Mouse (Mus musculus): ENCODE data around the gene Frmd5. TPM values are rescaled to one million over a fixed set of nuclear protein-coding genes. Genes with fewer than 3 reads are reported as not detected.

The Frmd5 gene
- polyA plus RNA-seq, 1 experiment from 2014 or later = 3.3 TPM

- H3K4me1 ChIP-seq (replicated peaks; ENCODE audit: control insufficient read depth, insufficient read depth, low read length) = 0 out of 2 replicates have a peak, but pooled peaks cover 6% of the 10 kb centered on the region
- no peak overlapping the region for H3K4me3 ChIP-seq (ENCODE audit: low read depth, low read length)
- no peak overlapping the region for H3K27ac ChIP-seq (ENCODE audit: low read depth)
- H3K27me3 ChIP-seq (replicated peaks; ENCODE audit: control insufficient read depth, insufficient read depth, low read length) = no peaks in the 10 kb centered on the region
- no peak overlapping the region for H3K9ac ChIP-seq (ENCODE audit: low read length)
- ATAC-seq (replicated peaks; ENCODE audit: low FRiP score, low TSS enrichment, low read depth) = no peak
- 87% methylated on average over 2 of the region's 2 CpGs for WGBS
- H3K9me3 ChIP-seq (ENCODE audit: control insufficient read depth, low read length) = no peaks in the 10 kb centered on the region
- no peak for DNase-seq (ENCODE audit: low spot score)
- H3K4me2 ChIP-seq (ENCODE audit: low read length) = no peak overlapping the region
- no peaks in the 10 kb centered on the region for H3K36me3 ChIP-seq (ENCODE audit: control insufficient read depth, insufficient read depth, low read length)
Measured at GRCm38 (mm10) chr2:121788415-121788814, 18.5 kb downstream of the Frmd5 start.

GRCm38 (mm10) chr2:121787767-121788166 lies 19.1 kb downstream of the Frmd5 start:
- ATAC-seq (replicated peaks; ENCODE audit: low FRiP score, low TSS enrichment, low read depth) = peak; percentile 64
- no peak for DNase-seq (ENCODE audit: low spot score)
- 0 out of 2 replicates have a peak, but pooled peaks cover 6% of the 10 kb centered on the region for H3K4me1 ChIP-seq (replicated peaks; ENCODE audit: control insufficient read depth, insufficient read depth, low read length)
- no peak overlapping the region for H3K4me2 ChIP-seq (ENCODE audit: low read length)
- H3K9ac ChIP-seq (ENCODE audit: low read length) = no peak overlapping the region
- H3K27me3 ChIP-seq (replicated peaks; ENCODE audit: control insufficient read depth, insufficient read depth, low read length) = no peaks in the 10 kb centered on the region
- WGBS = 52% methylated on average over 13 of the region's 13 CpGs
- H3K36me3 ChIP-seq (ENCODE audit: control insufficient read depth, insufficient read depth, low read length) = no peaks in the 10 kb centered on the region
- H3K9me3 ChIP-seq (ENCODE audit: control insufficient read depth, low read length) = no peaks in the 10 kb centered on the region
- H3K27ac ChIP-seq (ENCODE audit: low read depth) = no peak overlapping the region
- no peak overlapping the region for H3K4me3 ChIP-seq (ENCODE audit: low read depth, low read length)

- Histone ChIP-seq H3K4me1 (replicated peaks; ENCODE audit: control insufficient read depth, insufficient read depth, low read length) (0 out of 2 replicates have a peak, but pooled peaks cover 6% of the 10 kb centered on the region), H3K9ac (ENCODE audit: low read length) (no peak overlapping the region), H3K4me3 (ENCODE audit: low read depth, low read length) (no peak overlapping the region), H3K9me3 (ENCODE audit: control insufficient read depth, low read length) (no peaks in the 10 kb centered on the region), H3K27me3 (replicated peaks; ENCODE audit: control insufficient read depth, insufficient read depth, low read length) (no peaks in the 10 kb centered on the region), H3K27ac (ENCODE audit: low read depth) (no peak overlapping the region), H3K4me2 (ENCODE audit: low read length) (no peak overlapping the region), H3K36me3 (ENCODE audit: control insufficient read depth, insufficient read depth, low read length) (no peaks in the 10 kb centered on the region)
- 36% methylated on average over 7 of the region's 7 CpGs for WGBS
- DNase-seq (ENCODE audit: low spot score) (no peak), ATAC-seq (replicated peaks; ENCODE audit: low FRiP score, low TSS enrichment, low read depth) (no peak)
Measured at GRCm38 (mm10) chr2:121787271-121787670, 19.6 kb downstream of the Frmd5 start.

GRCm38 (mm10) chr2:121776219-121776618 lies 30.7 kb downstream of the Frmd5 start:
- WGBS = 79% methylated on average over 7 of the region's 7 CpGs
- H3K4me3 ChIP-seq (ENCODE audit: low read depth, low read length) = no peak overlapping the region
- ATAC-seq (replicated peaks; ENCODE audit: low FRiP score, low TSS enrichment, low read depth) (no peak), DNase-seq (ENCODE audit: low spot score) (no peak)
- no peaks in the 10 kb centered on the region for H3K27me3 ChIP-seq (replicated peaks; ENCODE audit: control insufficient read depth, insufficient read depth, low read length)
- no peak overlapping the region for H3K9ac ChIP-seq (ENCODE audit: low read length)
- H3K4me2 ChIP-seq (ENCODE audit: low read length) = no peak overlapping the region
- no peaks in the 10 kb centered on the region for H3K36me3 ChIP-seq (ENCODE audit: control insufficient read depth, insufficient read depth, low read length)
- H3K4me1 ChIP-seq (replicated peaks; ENCODE audit: control insufficient read depth, insufficient read depth, low read length) = no peaks in the 10 kb centered on the region
- H3K27ac ChIP-seq (ENCODE audit: low read depth) = no peak overlapping the region
- no peaks in the 10 kb centered on the region for H3K9me3 ChIP-seq (ENCODE audit: control insufficient read depth, low read length)

- DNase-seq (ENCODE audit: low spot score) (no peak), ATAC-seq (replicated peaks; ENCODE audit: low FRiP score, low TSS enrichment, low read depth) (no peak)
- Histone ChIP-seq H3K27ac (ENCODE audit: low read depth) (no peak overlapping the region), H3K4me2 (ENCODE audit: low read length) (no peak overlapping the region), H3K36me3 (ENCODE audit: control insufficient read depth, insufficient read depth, low read length) (no peaks in the 10 kb centered on the region), H3K9ac (ENCODE audit: low read length) (no peak overlapping the region), H3K4me1 (replicated peaks; ENCODE audit: control insufficient read depth, insufficient read depth, low read length) (no peaks in the 10 kb centered on the region), H3K9me3 (ENCODE audit: control insufficient read depth, low read length) (no peaks in the 10 kb centered on the region), H3K4me3 (ENCODE audit: low read depth, low read length) (no peak overlapping the region), H3K27me3 (replicated peaks; ENCODE audit: control insufficient read depth, insufficient read depth, low read length) (no peaks in the 10 kb centered on the region)
- whole genome bisulfite sequencing = 86% methylated on average over 5 of the region's 5 CpGs
Measured at GRCm38 (mm10) chr2:121764851-121765250, 42.0 kb downstream of the Frmd5 start.

GRCm38 (mm10) chr2:121761861-121762260 lies 45.0 kb downstream of the Frmd5 start:
- DNase-seq (ENCODE audit: low spot score) = no peak
- Histone ChIP-seq H3K27ac (ENCODE audit: low read depth) (no peak overlapping the region), H3K4me1 (replicated peaks; ENCODE audit: control insufficient read depth, insufficient read depth, low read length) (no peaks in the 10 kb centered on the region), H3K36me3 (ENCODE audit: control insufficient read depth, insufficient read depth, low read length) (no peaks in the 10 kb centered on the region), H3K4me2 (ENCODE audit: low read length) (no peak overlapping the region), H3K9me3 (ENCODE audit: control insufficient read depth, low read length) (no peaks in the 10 kb centered on the region), H3K9ac (ENCODE audit: low read length) (no peak overlapping the region), H3K4me3 (ENCODE audit: low read depth, low read length) (no peak overlapping the region), H3K27me3 (replicated peaks; ENCODE audit: control insufficient read depth, insufficient read depth, low read length) (no peaks in the 10 kb centered on the region)
- 90% methylated on average over 5 of the region's 5 CpGs for WGBS
- no peak for ATAC-seq (replicated peaks; ENCODE audit: low FRiP score, low TSS enrichment, low read depth)

- DNase-seq (ENCODE audit: low spot score) (no peak), ATAC-seq (replicated peaks; ENCODE audit: low FRiP score, low TSS enrichment, low read depth) (no peak)
- H3K36me3 ChIP-seq (ENCODE audit: control insufficient read depth, insufficient read depth, low read length) = no peaks in the 10 kb centered on the region
- H3K9ac ChIP-seq (ENCODE audit: low read length) = no peak overlapping the region
- H3K27ac ChIP-seq (ENCODE audit: low read depth) = no peak overlapping the region
- H3K9me3 ChIP-seq (ENCODE audit: control insufficient read depth, low read length) = no peaks in the 10 kb centered on the region
- no peak overlapping the region for H3K4me3 ChIP-seq (ENCODE audit: low read depth, low read length)
- no peaks in the 10 kb centered on the region for H3K27me3 ChIP-seq (replicated peaks; ENCODE audit: control insufficient read depth, insufficient read depth, low read length)
- H3K4me2 ChIP-seq (ENCODE audit: low read length) = no peak overlapping the region
- H3K4me1 ChIP-seq (replicated peaks; ENCODE audit: control insufficient read depth, insufficient read depth, low read length) = no peaks in the 10 kb centered on the region
- 87% methylated on average over 11 of the region's 11 CpGs for WGBS
Measured at GRCm38 (mm10) chr2:121761281-121761795, 45.5 kb downstream of the Frmd5 start.

- H3K4me1 ChIP-seq (replicated peaks; ENCODE audit: control insufficient read depth, insufficient read depth, low read length) = no peaks in the 10 kb centered on the region
- no peaks in the 10 kb centered on the region for H3K9me3 ChIP-seq (ENCODE audit: control insufficient read depth, low read length)
- ATAC-seq (replicated peaks; ENCODE audit: low FRiP score, low TSS enrichment, low read depth) (no peak), DNase-seq (ENCODE audit: low spot score) (no peak)
- no peak overlapping the region for H3K4me2 ChIP-seq (ENCODE audit: low read length)
- H3K36me3 ChIP-seq (ENCODE audit: control insufficient read depth, insufficient read depth, low read length) = no peaks in the 10 kb centered on the region
- H3K27ac ChIP-seq (ENCODE audit: low read depth) = no peak overlapping the region
- H3K27me3 ChIP-seq (replicated peaks; ENCODE audit: control insufficient read depth, insufficient read depth, low read length) = no peaks in the 10 kb centered on the region
- H3K9ac ChIP-seq (ENCODE audit: low read length) = no peak overlapping the region
- WGBS = 84% methylated on average over 9 of the region's 9 CpGs
- H3K4me3 ChIP-seq (ENCODE audit: low read depth, low read length) = no peak overlapping the region
Measured at GRCm38 (mm10) chr2:121760646-121761045, 46.2 kb downstream of the Frmd5 start.

- Histone ChIP-seq H3K4me3 (ENCODE audit: low read depth, low read length) (no peak overlapping the region), H3K4me1 (replicated peaks; ENCODE audit: control insufficient read depth, insufficient read depth, low read length) (no peaks in the 10 kb centered on the region), H3K9ac (ENCODE audit: low read length) (no peak overlapping the region), H3K27ac (ENCODE audit: low read depth) (no peak overlapping the region), H3K9me3 (ENCODE audit: control insufficient read depth, low read length) (no peaks in the 10 kb centered on the region), H3K27me3 (replicated peaks; ENCODE audit: control insufficient read depth, insufficient read depth, low read length) (no peaks in the 10 kb centered on the region), H3K36me3 (ENCODE audit: control insufficient read depth, insufficient read depth, low read length) (no peaks in the 10 kb centered on the region), H3K4me2 (ENCODE audit: low read length) (no peak overlapping the region)
- WGBS = 79% methylated on average over 8 of the region's 8 CpGs
- ATAC-seq (replicated peaks; ENCODE audit: low FRiP score, low TSS enrichment, low read depth) (no peak), DNase-seq (ENCODE audit: low spot score) (no peak)
Measured at GRCm38 (mm10) chr2:121758258-121758657, 48.6 kb downstream of the Frmd5 start.

Measured in intestine, embryonic 14.5 days (tissue).